Mouse (Mus musculus): ENCODE measurements around the gene Ccdc50. TPM values are rescaled to one million over a fixed set of nuclear protein-coding genes. Genes with fewer than 3 reads are reported as not detected.

Ccdc50 gene
- polyA plus RNA-seq, 1 experiment, result 13.8 TPM

GRCm38 (mm10) chr16:27370700-27371099, 18.0 kb upstream of the Ccdc50 start:
- H3K4me2 ChIP-seq (ENCODE audit: low read depth), result no peak overlapping the region
- no peak overlapping the region for H3K4me3 ChIP-seq
- H3K27me3 ChIP-seq (ENCODE audit: control insufficient read depth, insufficient read depth, insufficient read length), result no peaks in the 10 kb centered on the region
- no peaks in the 10 kb centered on the region for H3K36me3 ChIP-seq (ENCODE audit: control insufficient read depth, insufficient read depth)
- H3ac ChIP-seq (ENCODE audit: control insufficient read depth, insufficient read length), result no peak overlapping the region
- TF ChIP-seq MYOG (IDR thresholded peaks at IDR 0.05; ENCODE audit: control insufficient read depth in 1 of 3, insufficient read depth in 1 of 3, insufficient read length in 2 of 3, low read depth in 2 of 3) (no peak), POLR2A (IDR thresholded peaks at IDR 0.05; ENCODE audit: insufficient read length, low read depth) (no peak), MYOD1 (IDR thresholded peaks at IDR 0.05; ENCODE audit: control insufficient read depth in 1 of 3, insufficient read length in 2 of 3, low read depth in 2 of 3) (no peak), MAX (IDR thresholded peaks at IDR 0.05; ENCODE audit: low read depth) (no peak), USF1 (IDR thresholded peaks at IDR 0.05; ENCODE audit: low read depth) (no peak), SRF (IDR thresholded peaks at IDR 0.05; ENCODE audit: control insufficient read depth, insufficient read length, low read depth) (no peak), CEBPB (IDR thresholded peaks at IDR 0.05; ENCODE audit: insufficient read depth, poor library complexity, severe bottlenecking) (no peak), POLR2AphosphoS2 (IDR thresholded peaks at IDR 0.05; ENCODE audit: insufficient read length, low read depth) (no peak), TCF3 (IDR thresholded peaks at IDR 0.05; ENCODE audit: insufficient read length, low read depth) (no peak), TCF12 (IDR thresholded peaks at IDR 0.05; ENCODE audit: insufficient read depth, poor library complexity, severe bottlenecking) (no peak), REST (IDR thresholded peaks at IDR 0.05; ENCODE audit: insufficient read depth, insufficient read length) (no peak), E2F4 (IDR thresholded peaks at IDR 0.05; ENCODE audit: insufficient read depth) (no peak)
- H3K79me2 ChIP-seq (ENCODE audit: control insufficient read depth, insufficient read depth), result no peaks in the 10 kb centered on the region

- H3K4me2 ChIP-seq (ENCODE audit: low read depth), result no peak overlapping the region
- no peaks in the 10 kb centered on the region for H3K36me3 ChIP-seq (ENCODE audit: control insufficient read depth, insufficient read depth)
- no peaks in the 10 kb centered on the region for H3K79me2 ChIP-seq (ENCODE audit: control insufficient read depth, insufficient read depth)
- TF ChIP-seq TCF12 (IDR thresholded peaks at IDR 0.05; ENCODE audit: insufficient read depth, poor library complexity, severe bottlenecking) (no peak), MYOD1 (IDR thresholded peaks at IDR 0.05; ENCODE audit: control insufficient read depth in 1 of 3, insufficient read length in 2 of 3, low read depth in 2 of 3) (no peak), E2F4 (IDR thresholded peaks at IDR 0.05; ENCODE audit: insufficient read depth) (no peak), USF1 (IDR thresholded peaks at IDR 0.05; ENCODE audit: low read depth) (no peak), TCF3 (IDR thresholded peaks at IDR 0.05; ENCODE audit: insufficient read length, low read depth) (no peak), SRF (IDR thresholded peaks at IDR 0.05; ENCODE audit: control insufficient read depth, insufficient read length, low read depth) (no peak), POLR2A (IDR thresholded peaks at IDR 0.05; ENCODE audit: insufficient read length, low read depth) (no peak), MAX (IDR thresholded peaks at IDR 0.05; ENCODE audit: low read depth) (no peak), MYOG (IDR thresholded peaks at IDR 0.05; ENCODE audit: control insufficient read depth in 1 of 3, insufficient read depth in 1 of 3, insufficient read length in 2 of 3, low read depth in 2 of 3) (no peak), POLR2AphosphoS2 (IDR thresholded peaks at IDR 0.05; ENCODE audit: insufficient read length, low read depth) (no peak), REST (IDR thresholded peaks at IDR 0.05; ENCODE audit: insufficient read depth, insufficient read length) (no peak), CEBPB (IDR thresholded peaks at IDR 0.05; ENCODE audit: insufficient read depth, poor library complexity, severe bottlenecking) (no peak)
- H3K4me3 ChIP-seq, result no peak overlapping the region
- no peaks in the 10 kb centered on the region for H3K27me3 ChIP-seq (ENCODE audit: control insufficient read depth, insufficient read depth, insufficient read length)
- H3ac ChIP-seq (ENCODE audit: control insufficient read depth, insufficient read length), result no peak overlapping the region
These were observed 14.5 kb upstream of the Ccdc50 start for GRCm38 (mm10) chr16:27374139-27374538.

GRCm38 (mm10) chr16:27375318-27375717, 13.4 kb upstream of the Ccdc50 start:
- no peaks in the 10 kb centered on the region for H3K79me2 ChIP-seq (ENCODE audit: control insufficient read depth, insufficient read depth)
- H3K36me3 ChIP-seq (ENCODE audit: control insufficient read depth, insufficient read depth), result no peaks in the 10 kb centered on the region
- no peak overlapping the region for H3ac ChIP-seq (ENCODE audit: control insufficient read depth, insufficient read length)
- H3K4me2 ChIP-seq (ENCODE audit: low read depth), result no peak overlapping the region
- H3K4me3 ChIP-seq, result no peak overlapping the region
- TF ChIP-seq TCF3 (IDR thresholded peaks at IDR 0.05; ENCODE audit: insufficient read length, low read depth) (no peak), USF1 (IDR thresholded peaks at IDR 0.05; ENCODE audit: low read depth) (no peak), MYOD1 (IDR thresholded peaks at IDR 0.05; ENCODE audit: control insufficient read depth in 1 of 3, insufficient read length in 2 of 3, low read depth in 2 of 3) (no peak), REST (IDR thresholded peaks at IDR 0.05; ENCODE audit: insufficient read depth, insufficient read length) (no peak), SRF (IDR thresholded peaks at IDR 0.05; ENCODE audit: control insufficient read depth, insufficient read length, low read depth) (no peak), POLR2A (IDR thresholded peaks at IDR 0.05; ENCODE audit: insufficient read length, low read depth) (no peak), CEBPB (IDR thresholded peaks at IDR 0.05; ENCODE audit: insufficient read depth, poor library complexity, severe bottlenecking) (no peak), MAX (IDR thresholded peaks at IDR 0.05; ENCODE audit: low read depth) (no peak), E2F4 (IDR thresholded peaks at IDR 0.05; ENCODE audit: insufficient read depth) (no peak), POLR2AphosphoS2 (IDR thresholded peaks at IDR 0.05; ENCODE audit: insufficient read length, low read depth) (no peak), MYOG (IDR thresholded peaks at IDR 0.05; ENCODE audit: control insufficient read depth in 1 of 3, insufficient read depth in 1 of 3, insufficient read length in 2 of 3, low read depth in 2 of 3) (no peak), TCF12 (IDR thresholded peaks at IDR 0.05; ENCODE audit: insufficient read depth, poor library complexity, severe bottlenecking) (no peak)
- no peaks in the 10 kb centered on the region for H3K27me3 ChIP-seq (ENCODE audit: control insufficient read depth, insufficient read depth, insufficient read length)

GRCm38 (mm10) chr16:27376556-27376955, 12.1 kb upstream of the Ccdc50 start:
- no peaks in the 10 kb centered on the region for H3K79me2 ChIP-seq (ENCODE audit: control insufficient read depth, insufficient read depth)
- no peak overlapping the region for H3K4me2 ChIP-seq (ENCODE audit: low read depth)
- no peak for TF ChIP-seq POLR2AphosphoS2 (IDR thresholded peaks at IDR 0.05; ENCODE audit: insufficient read length, low read depth)
- TF ChIP-seq MAX (IDR thresholded peaks at IDR 0.05; ENCODE audit: low read depth), result no peak
- no peak for TF ChIP-seq POLR2A (IDR thresholded peaks at IDR 0.05; ENCODE audit: insufficient read length, low read depth)
- no peak for TF ChIP-seq MYOD1 (IDR thresholded peaks at IDR 0.05; ENCODE audit: control insufficient read depth in 1 of 3, insufficient read length in 2 of 3, low read depth in 2 of 3)
- no peak for TF ChIP-seq SRF (IDR thresholded peaks at IDR 0.05; ENCODE audit: control insufficient read depth, insufficient read length, low read depth)
- no peak for TF ChIP-seq TCF12 (IDR thresholded peaks at IDR 0.05; ENCODE audit: insufficient read depth, poor library complexity, severe bottlenecking)
- TF ChIP-seq REST (IDR thresholded peaks at IDR 0.05; ENCODE audit: insufficient read depth, insufficient read length), result no peak
- TF ChIP-seq E2F4 (IDR thresholded peaks at IDR 0.05; ENCODE audit: insufficient read depth), result no peak
- TF ChIP-seq CEBPB (IDR thresholded peaks at IDR 0.05; ENCODE audit: insufficient read depth, poor library complexity, severe bottlenecking), result no peak
- TF ChIP-seq MYOG (IDR thresholded peaks at IDR 0.05; ENCODE audit: control insufficient read depth in 1 of 3, insufficient read depth in 1 of 3, insufficient read length in 2 of 3, low read depth in 2 of 3), result no peak
- TF ChIP-seq TCF3 (IDR thresholded peaks at IDR 0.05; ENCODE audit: insufficient read length, low read depth), result no peak
- TF ChIP-seq USF1 (IDR thresholded peaks at IDR 0.05; ENCODE audit: low read depth), result no peak
- no peaks in the 10 kb centered on the region for H3K27me3 ChIP-seq (ENCODE audit: control insufficient read depth, insufficient read depth, insufficient read length)
- no peaks in the 10 kb centered on the region for H3K36me3 ChIP-seq (ENCODE audit: control insufficient read depth, insufficient read depth)
- H3ac ChIP-seq (ENCODE audit: control insufficient read depth, insufficient read length), result no peak overlapping the region
- H3K4me3 ChIP-seq, result no peak overlapping the region
